In genomic region chr5:107157384-107157783, GRCm38 (mm10) we compare ENCODE assay signal across 10 mouse cellular contexts.
DNase-seq lines count a peak whose midpoint lies in the region; ATAC-seq lines count a peak whose summit lies in the region.
"Had no signal": no experiment of that assay in that cellular context is flagged by ENCODE, and none has a peak within 500 bp of the region (broad histone marks: within the 10 kb centered on the region; RNA-seq: fewer than 3 reads in every experiment).

No protein-coding gene starts in this region.

- no peaks in the 10 kb centered on the region for H3K27me3 ChIP-seq in lung, embryonic 16.5 days (ENCODE audit: control insufficient read depth, insufficient read depth, low read depth, low read length)
- H3K27me3 ChIP-seq in intestine, embryonic 16.5 days (replicated peaks; ENCODE audit: control insufficient read depth, insufficient read depth, low read length), result no peaks in the 10 kb centered on the region
- no peaks in the 10 kb centered on the region for H3K27me3 ChIP-seq in limb, embryonic 15.5 days
- no peaks in the 10 kb centered on the region for H3K27me3 ChIP-seq in hindbrain, embryonic 11.5 days (ENCODE audit: control insufficient read depth, insufficient read depth, low read length)

- no peak for DNase-seq in lung, postnatal 4 days
- peak; percentile 68 for DNase-seq in adrenal gland, postnatal 10 days
- DNase-seq in hindbrain, embryonic 11.5 days (ENCODE audit: low spot score), result no peak
- no peak for DNase-seq in cerebellum, adult 8-10 months
- DNase-seq in right cerebral cortex, postnatal 36 days (ENCODE audit: low spot score in 2 of 2), result no peak
- DNase-seq: cerebellum, adult 9-11 months; right cerebral cortex, postnatal 4 days had no signal

- WGBS in lung, embryonic 16.5 days, result 32% methylated on average over 9 of the region's 9 CpGs
- 42% methylated on average over 9 of the region's 9 CpGs for WGBS in intestine, embryonic 16.5 days
- 13% methylated on average over 9 of the region's 9 CpGs for WGBS in limb, embryonic 15.5 days
- WGBS in hindbrain, embryonic 11.5 days, result 51% methylated on average over 9 of the region's 9 CpGs

- no peak overlapping the region for H3K4me2 ChIP-seq in lung, embryonic 16.5 days (ENCODE audit: low read depth, low read length)
- H3K4me2 ChIP-seq in intestine, embryonic 16.5 days (ENCODE audit: low read depth, low read length), result no peak overlapping the region
- peak overlapping the region; percentile 10; the same call in 1 of the 2 replicates for H3K4me2 ChIP-seq in limb, embryonic 15.5 days
- H3K4me2 ChIP-seq in hindbrain, embryonic 11.5 days (replicated peaks; ENCODE audit: low read depth, low read length), result no peak overlapping the region

- H3K27ac ChIP-seq in lung, embryonic 16.5 days (ENCODE audit: low read length), result 0 out of 2 replicates have a peak overlapping the region, but pooled peaks have one; percentile 20
- no peak overlapping the region for H3K27ac ChIP-seq in intestine, embryonic 16.5 days (ENCODE audit: low read length)
- peak overlapping the region; percentile 78 for H3K27ac ChIP-seq in limb, embryonic 15.5 days
- no peak overlapping the region for H3K27ac ChIP-seq in hindbrain, embryonic 11.5 days (ENCODE audit: low read depth, low read length)

- ATAC-seq in lung, embryonic 16.5 days (ENCODE audit: low read depth), result peak; percentile 53; the same call in 1 of the 2 replicates
- ATAC-seq in intestine, embryonic 16.5 days, result peak; percentile 18; the same call in 1 of the 2 replicates
- peak; percentile 82 for ATAC-seq in limb, embryonic 15.5 days (ENCODE audit: insufficient number of reproducible peaks, low FRiP score, low TSS enrichment, low read depth)
- ATAC-seq in hindbrain, embryonic 11.5 days (ENCODE audit: low FRiP score), result no peak

- no peaks in the 10 kb centered on the region for H3K9me3 ChIP-seq in lung, embryonic 16.5 days (ENCODE audit: control insufficient read depth, low read length)
- H3K9me3 ChIP-seq in intestine, embryonic 16.5 days (ENCODE audit: control insufficient read depth, low read length), result no peaks in the 10 kb centered on the region
- H3K9me3 ChIP-seq in limb, embryonic 15.5 days, result no peaks in the 10 kb centered on the region
- no peaks in the 10 kb centered on the region for H3K9me3 ChIP-seq in hindbrain, embryonic 11.5 days (ENCODE audit: control insufficient read depth, low read length)

- no peak overlapping the region for H3K4me3 ChIP-seq in lung, embryonic 16.5 days (ENCODE audit: low read length)
- H3K4me3 ChIP-seq in intestine, embryonic 16.5 days (ENCODE audit: low read length), result no peak overlapping the region
- no peak overlapping the region for H3K4me3 ChIP-seq in limb, embryonic 15.5 days
- no peak overlapping the region for H3K4me3 ChIP-seq in hindbrain, embryonic 11.5 days (ENCODE audit: low read depth, low read length)

- H3K4me1 ChIP-seq in lung, embryonic 16.5 days (replicated peaks; ENCODE audit: control insufficient read depth, insufficient read depth, low read length), result peaks cover 16% of the 10 kb centered on the region
- H3K4me1 ChIP-seq in intestine, embryonic 16.5 days (ENCODE audit: control insufficient read depth, insufficient read depth, low read length), result peaks cover 12% of the 10 kb centered on the region; the same call in 1 of the 2 replicates
- peaks cover 45% of the 10 kb centered on the region for H3K4me1 ChIP-seq in limb, embryonic 15.5 days
- H3K4me1 ChIP-seq in hindbrain, embryonic 11.5 days (replicated peaks; ENCODE audit: control insufficient read depth, insufficient read depth, low read length), result no peaks in the 10 kb centered on the region

- 0 out of 2 replicates have a peak, but pooled peaks cover 2% of the 10 kb centered on the region for H3K36me3 ChIP-seq in lung, embryonic 16.5 days (ENCODE audit: control insufficient read depth, insufficient read depth, low read length)
- H3K36me3 ChIP-seq in intestine, embryonic 16.5 days (ENCODE audit: control insufficient read depth, insufficient read depth, low read length), result no peaks in the 10 kb centered on the region
- peaks cover 14% of the 10 kb centered on the region for H3K36me3 ChIP-seq in limb, embryonic 15.5 days
- no peaks in the 10 kb centered on the region for H3K36me3 ChIP-seq in hindbrain, embryonic 11.5 days (ENCODE audit: control insufficient read depth, insufficient read depth, low read length)

- H3K9ac ChIP-seq in lung, embryonic 16.5 days (ENCODE audit: low read length), result no peak overlapping the region
- H3K9ac ChIP-seq in intestine, embryonic 16.5 days (ENCODE audit: low read depth, low read length), result no peak overlapping the region
- no peak overlapping the region for H3K9ac ChIP-seq in limb, embryonic 15.5 days
- H3K9ac ChIP-seq in hindbrain, embryonic 11.5 days (ENCODE audit: low read depth, low read length), result no peak overlapping the region

Comparison
In these comparisons a context has a peak if more than half of its experiments do, and no peak if none do; other contexts are left out.
1. H3K27ac ChIP-seq: peak in lung, embryonic 16.5 days (single experiment) and limb, embryonic 15.5 days (single experiment); none in intestine, embryonic 16.5 days (single experiment) and hindbrain, embryonic 11.5 days (single experiment).